Mouse (Mus musculus) cortical plate, adult 2 months (tissue): ENCODE results near the gene Ksr1. TPM values are rescaled to one million over a fixed set of nuclear protein-coding genes. Genes with fewer than 3 reads are reported as not detected.

ENCODE experiments used
- H3K27ac ChIP-seq: fragments of 200-500 bp; 2 replicates; pipeline ENCODE4 v1.5.1; 2012; ENCODE audit warnings: low read length, control low read depth, inconsistent platforms; ENCODE audit not compliant: insufficient read depth
- H3K4me1 ChIP-seq: fragments of 200-500 bp; 2 replicates; pipeline ENCODE4 v1.6.1; 2011; ENCODE audit warnings: low read length; ENCODE audit not compliant: control insufficient read depth, insufficient read depth
- H3K4me3 ChIP-seq: fragments of 200-500 bp; 2 replicates; pipeline ENCODE4 v1.5.1; 2011; ENCODE audit warnings: mild to moderate bottlenecking, low read length, control low read depth; ENCODE audit not compliant: insufficient read depth
- CTCF ChIP-seq: fragments of 200-500 bp; IDR thresholded peaks from 2 replicates; pipeline ENCODE4 v1.5.1; 2011; ENCODE audit warnings: mild to moderate bottlenecking, control low read depth, low read length; ENCODE audit not compliant: insufficient read depth; ENCODE audit errors: extremely low read depth
- POLR2A ChIP-seq: fragments of 200-500 bp; IDR thresholded peaks from 2 replicates; pipeline ENCODE4 v1.6.1; 2011; ENCODE audit warnings: mild to moderate bottlenecking, low read length, control low read depth; ENCODE audit not compliant: insufficient read depth; ENCODE audit errors: extremely low read depth
- polyA plus RNA-seq: library from polyadenylated mRNA; depleted of rRNA; stranded (reverse); fragments of >200 nt; gene quantifications from 2 replicates; pipeline ENCODE4 v1.2.3, GENCODE M21; 2012

Gene Ksr1
- polyA plus RNA-seq, 1 experiment: 32.8 TPM

GRCm38 (mm10) chr11:79052769-79053168 is 93.4 kb downstream of the Ksr1 start:
- Histone ChIP-seq H3K4me3 (no peak overlapping the region), H3K27ac (no peak overlapping the region), H3K4me1 (no peaks in the 10 kb centered on the region)
- TF ChIP-seq CTCF: no peak
- no peak for TF ChIP-seq POLR2A

DNA sequence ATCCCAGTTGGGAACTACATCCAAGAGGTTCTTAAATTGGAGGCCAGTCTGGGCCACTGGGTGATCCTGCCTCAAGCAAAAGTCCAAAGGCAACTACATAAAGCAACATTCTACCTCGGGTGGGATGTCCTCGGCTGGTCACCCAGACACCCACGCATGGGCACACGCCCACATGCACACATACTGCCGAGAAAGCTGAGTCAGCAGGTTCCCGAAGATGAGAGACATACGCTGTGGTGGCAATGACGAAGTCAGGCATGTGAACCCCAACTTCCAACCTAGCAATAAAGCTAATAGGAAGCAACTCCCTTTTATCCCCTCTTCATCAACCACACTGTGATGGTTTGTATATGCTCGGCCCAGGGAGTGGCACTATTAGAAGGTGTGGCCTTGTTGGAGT is 94.7 kb downstream of the Ksr1 start:
- Histone ChIP-seq H3K4me1 (no peaks in the 10 kb centered on the region), H3K27ac (no peak overlapping the region), H3K4me3 (no peak overlapping the region)
- TF ChIP-seq CTCF: no peak
- no peak for TF ChIP-seq POLR2A

DNA sequence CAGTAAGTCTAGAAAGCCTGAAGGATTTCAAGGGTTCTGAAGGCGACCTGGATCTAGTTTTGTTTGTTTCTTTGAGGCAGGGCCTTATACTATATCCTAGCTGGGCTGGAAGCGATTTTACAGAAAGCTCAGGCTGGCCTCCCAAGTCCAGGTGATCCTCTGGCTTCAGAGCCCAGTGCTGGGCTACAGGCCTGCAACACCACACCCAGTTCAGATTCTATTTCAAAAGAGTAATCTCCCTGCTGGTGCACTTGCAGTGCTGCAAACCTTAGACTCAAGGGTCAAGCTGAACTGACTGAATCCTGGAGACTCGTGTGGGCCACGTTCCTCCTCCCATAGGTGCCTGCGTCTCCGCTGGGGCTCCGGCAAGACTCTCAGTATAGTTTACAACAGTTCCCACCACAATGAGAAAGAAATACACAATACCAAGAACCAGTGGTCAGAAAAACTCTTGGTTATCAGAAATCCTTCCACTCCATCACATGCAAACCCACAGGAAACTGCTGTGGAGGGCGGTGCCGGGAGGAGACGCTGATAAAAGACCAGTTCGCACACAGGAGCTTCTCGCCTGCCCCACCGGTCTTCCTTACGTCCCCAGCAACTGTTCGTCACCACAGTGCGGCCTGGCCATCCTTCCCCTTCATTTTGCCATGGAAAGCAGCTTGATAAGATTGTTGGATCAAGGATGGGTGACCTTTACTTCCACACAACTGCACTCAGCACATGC is 95.3 kb downstream of the Ksr1 start:
- Histone ChIP-seq H3K4me1 (no peaks in the 10 kb centered on the region), H3K4me3 (no peak overlapping the region), H3K27ac (no peak overlapping the region)
- TF ChIP-seq CTCF (no peak), POLR2A (no peak)

DNA sequence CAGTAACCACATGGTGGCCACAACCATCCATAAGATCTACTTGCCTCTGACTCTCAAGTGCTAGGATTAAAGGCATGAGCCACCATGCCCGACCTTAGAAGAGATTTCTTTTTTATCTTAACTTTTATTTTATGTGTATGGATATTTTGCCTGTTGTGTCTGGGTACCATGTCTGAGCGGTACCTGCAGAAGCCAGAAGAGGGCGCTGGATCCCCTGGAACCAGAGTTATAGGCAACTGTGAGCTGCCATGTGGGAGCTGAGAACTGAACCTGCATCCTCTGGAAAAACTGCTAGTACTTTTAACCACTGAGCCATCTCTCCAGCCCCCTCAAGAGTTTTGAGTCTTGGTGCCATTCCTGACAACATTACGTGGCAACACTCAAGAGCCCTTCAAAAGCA is 97.3 kb downstream of the Ksr1 start:
- Histone ChIP-seq H3K4me3 (no peak overlapping the region), H3K4me1 (no peaks in the 10 kb centered on the region)

GRCm38 (mm10) chr11:79047180-79047727 is 99.0 kb downstream of the Ksr1 start:
- no peak for TF ChIP-seq POLR2A
- TF ChIP-seq CTCF: no peak
- no peaks in the 10 kb centered on the region for H3K4me1 ChIP-seq
- H3K27ac ChIP-seq: no peak overlapping the region
- H3K4me3 ChIP-seq: no peak overlapping the region

More for the DNA sequence above, 97.3 kb downstream of the Ksr1 start:
- H3K27ac ChIP-seq: no peak overlapping the region
- 0 out of 2 replicates have a peak, but pooled peaks have one; percentile 4 for TF ChIP-seq CTCF
- no peak for TF ChIP-seq POLR2A

DNA sequence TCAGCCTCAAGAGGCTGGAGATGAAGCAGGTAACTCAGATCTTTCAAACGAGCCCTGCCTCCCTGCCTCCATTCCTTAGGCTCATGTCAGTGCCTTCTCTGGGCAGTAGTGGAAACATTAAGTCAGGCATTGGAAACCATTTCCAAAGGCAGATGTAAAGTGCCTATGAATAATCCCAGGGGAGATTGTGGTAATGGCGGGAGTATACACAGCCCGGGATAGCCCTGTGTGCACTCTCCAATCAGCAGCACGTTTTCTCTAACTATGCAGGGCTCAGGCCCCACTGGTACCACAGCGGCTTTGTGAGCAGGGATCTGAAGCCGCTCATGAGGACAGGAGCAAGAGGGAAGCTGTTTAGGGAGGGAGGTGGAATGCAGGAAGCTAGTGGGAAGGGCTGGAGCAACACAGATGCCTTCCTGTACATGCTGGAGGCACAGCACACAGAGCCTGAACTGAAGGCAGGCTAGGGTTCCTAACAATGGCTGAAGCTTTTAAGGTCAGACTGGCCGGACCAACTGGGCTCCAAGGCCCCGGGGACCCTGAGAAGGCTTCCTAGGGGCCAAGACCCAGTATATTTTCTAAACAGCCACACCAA is 99.5 kb downstream of the Ksr1 start:
- no peaks in the 10 kb centered on the region for H3K4me1 ChIP-seq
- H3K27ac ChIP-seq: no peak overlapping the region
- TF ChIP-seq CTCF (no peak), POLR2A (no peak)
- no peak overlapping the region for H3K4me3 ChIP-seq

GRCm38 (mm10) chr11:79045231-79045630 is 101.0 kb downstream of the Ksr1 start:
- no peak overlapping the region for H3K27ac ChIP-seq
- H3K4me3 ChIP-seq: no peak overlapping the region
- TF ChIP-seq POLR2A: no peak
- no peak for TF ChIP-seq CTCF
- H3K4me1 ChIP-seq: no peaks in the 10 kb centered on the region

- H3K4me3 ChIP-seq: no peak overlapping the region
- H3K4me1 ChIP-seq: no peaks in the 10 kb centered on the region
- H3K27ac ChIP-seq: no peak overlapping the region
- TF ChIP-seq CTCF (no peak), POLR2A (no peak)
Measured at GRCm38 (mm10) chr11:79044798-79045197, 101.4 kb downstream of the Ksr1 start.

DNA sequence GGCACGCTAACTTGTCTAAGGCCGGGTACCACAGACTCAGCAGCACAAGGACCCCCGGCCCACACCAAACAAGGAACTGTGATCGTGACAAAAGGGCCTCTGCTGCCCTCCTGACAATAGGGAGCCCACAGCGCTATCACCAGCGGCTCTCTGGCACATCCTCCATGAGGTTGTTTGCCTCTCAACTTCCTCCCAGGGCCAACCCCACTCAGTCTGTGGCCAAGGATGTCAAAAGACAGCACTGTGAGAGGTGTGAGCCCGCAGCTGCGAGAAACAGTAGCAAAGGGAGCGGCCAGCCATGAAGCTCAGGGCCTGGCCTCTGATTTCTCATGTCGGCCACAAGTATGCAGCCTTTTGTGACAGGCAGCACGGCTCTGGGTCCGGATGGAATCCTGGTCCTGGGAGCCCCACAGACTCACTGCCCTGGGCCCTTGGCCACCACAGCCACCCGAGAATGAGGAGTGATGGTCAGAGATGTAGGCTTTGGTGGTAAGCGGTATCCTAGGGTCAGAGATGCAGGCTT is 104.2 kb downstream of the Ksr1 start:
- H3K4me3 ChIP-seq: no peak overlapping the region
- TF ChIP-seq CTCF: no peak
- no peak for TF ChIP-seq POLR2A
- no peak overlapping the region for H3K27ac ChIP-seq
- H3K4me1 ChIP-seq: no peaks in the 10 kb centered on the region; the same call in 1 of the 2 replicates

DNA sequence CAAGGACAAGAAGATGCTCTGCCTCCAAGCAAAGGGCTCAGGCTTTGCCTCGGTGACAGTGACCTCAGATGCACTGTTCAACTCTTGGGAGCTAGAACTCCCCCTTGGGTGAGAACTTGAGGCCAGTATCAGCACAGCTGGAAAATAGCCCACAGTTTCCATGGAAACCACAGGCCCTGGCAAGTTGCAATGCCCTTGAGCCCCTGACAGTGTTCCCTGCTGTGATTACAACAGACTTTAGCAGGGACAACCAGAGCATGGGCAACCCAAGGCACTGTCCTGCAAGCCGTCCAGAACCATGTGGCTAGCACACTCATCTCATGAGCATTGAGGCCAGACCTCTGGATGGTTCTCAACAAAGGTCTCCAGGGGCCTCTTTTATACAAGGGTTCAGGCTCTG is 106.7 kb downstream of the Ksr1 start:
- TF ChIP-seq POLR2A: no peak
- no peak for TF ChIP-seq CTCF
- Histone ChIP-seq H3K27ac (no peak overlapping the region), H3K4me3 (no peak overlapping the region), H3K4me1 (no peaks in the 10 kb centered on the region; the same call in 1 of the 2 replicates)
